In genomic region chr5:134604376-134604775, GRCm38 (mm10) we compare ENCODE assay signal across 14 mouse cellular contexts. TPM values are rescaled to one million over a fixed set of nuclear protein-coding genes. Genes with fewer than 3 reads are reported as not detected.
"Had no signal": no experiment of that assay in that cellular context is flagged by ENCODE, and none has a peak within 500 bp of the region (broad histone marks: within the 10 kb centered on the region; RNA-seq: fewer than 3 reads in every experiment).

No protein-coding gene starts in this region.

- DNase-seq: lung, embryonic 14.5 days; lung, postnatal 14 days; midbrain, embryonic 14.5 days; right cerebral cortex, postnatal 14 days; thymus, adult 2 months; thymus, postnatal 25 days; thymus, postnatal 4 days had no signal

RNA-seq across cellular contexts. Expression of gene Syna, which starts 44.4 kb away (rescaled TPM):
- total RNA-seq: megakaryocyte, adult 5-6 weeks; megakaryocyte-erythroid progenitor cell, adult 5-6 weeks; neutrophil, adult 5-6 weeks had no signal
- polyA plus RNA-seq: liver, embryonic 14.5 days; liver, embryonic 16.5 days; lung, embryonic 14.5 days; neural tube, embryonic 14.5 days; spleen, adult 2 months had no signal
